Mouse (Mus musculus) ES-Bruce4 (cell line): ENCODE measurements around the gene Apod. TPM values are rescaled to one million over a fixed set of nuclear protein-coding genes. Genes with fewer than 3 reads are reported as not detected.
A peak's percentile ranks its signal among the peaks of the same experiment; 100 is the strongest.

Experiments used
- H3K27ac ChIP-seq: 2 replicates; pipeline ENCODE4 v1.5.1; 2012; ENCODE audit warnings: low read length, inconsistent platforms; ENCODE audit not compliant: insufficient read depth
- H3K27me3 ChIP-seq: 2 replicates; pipeline ENCODE4 v1.6.1; 2012; ENCODE audit warnings: mild to moderate bottlenecking, low read length, inconsistent platforms; ENCODE audit not compliant: control insufficient read depth, poor library complexity, insufficient read depth, severe bottlenecking
- H3K36me3 ChIP-seq: 2 replicates; pipeline ENCODE4 v1.6.1; 2012; ENCODE audit warnings: inconsistent platforms, mild to moderate bottlenecking, low read length, moderate library complexity; ENCODE audit not compliant: control insufficient read depth, poor library complexity, insufficient read depth, severe bottlenecking
- H3K4me1 ChIP-seq: one replicate; pipeline ENCODE4 v1.8.1; 2011; ENCODE audit warnings: low read length; ENCODE audit not compliant: control insufficient read depth, insufficient read depth
- H3K4me3 ChIP-seq: 2 replicates; pipeline ENCODE4 v1.5.1; 2011; ENCODE audit warnings: low read depth, mild to moderate bottlenecking, low read length
- H3K9ac ChIP-seq: 2 replicates; pipeline ENCODE4 v1.6.1; 2012; ENCODE audit warnings: low read depth, mild to moderate bottlenecking, inconsistent platforms; ENCODE audit not compliant: poor library complexity, severe bottlenecking
- H3K9me3 ChIP-seq: replicated peaks from 2 replicates; pipeline ENCODE4 v1.6.1; 2012; ENCODE audit warnings: mild to moderate bottlenecking, low read length, inconsistent platforms; ENCODE audit not compliant: control insufficient read depth, poor library complexity, insufficient read depth, severe bottlenecking
- CTCF ChIP-seq: IDR thresholded peaks from one replicate; pipeline ENCODE4 v1.8.1; 2011; ENCODE audit warnings: low read depth, low read length
- EP300 ChIP-seq: IDR thresholded peaks from 2 replicates; pipeline ENCODE4 v1.6.1; 2011; ENCODE audit warnings: low read depth, low read length; ENCODE audit not compliant: insufficient read depth
- POLR2A ChIP-seq: IDR thresholded peaks from one replicate; pipeline ENCODE4 v1.8.1; 2011; ENCODE audit warnings: low read length; ENCODE audit not compliant: insufficient read depth
- polyA plus RNA-seq: library from polyadenylated mRNA; stranded (reverse); fragments of >200 nt; gene quantifications from 2 replicates; pipeline ENCODE4 v1.2.4, GENCODE M21; 2011; ENCODE audit warnings: low read depth; ENCODE audit not compliant: missing spikeins, insufficient read depth, insufficient read length

Apod gene
- 0.54 TPM in 1 of 2 replicates, not detected in the other for polyA plus RNA-seq

- H3K36me3 ChIP-seq: no peaks in the 10 kb centered on the region
- H3K9ac ChIP-seq: no peak within 1 kb of the TSS
- no peak within 1 kb of the TSS for H3K27ac ChIP-seq
- TF ChIP-seq EP300 (no peak), POLR2A (no peak), CTCF (no peak)
- H3K9me3 ChIP-seq: no peaks in the 10 kb centered on the region
- no peaks in the 10 kb centered on the region for H3K4me1 ChIP-seq
- no peak within 1 kb of the TSS for H3K4me3 ChIP-seq
- H3K27me3 ChIP-seq: no peaks in the 10 kb centered on the region
Measured at GRCm38 (mm10) chr16:31314497-31315233, at the start of gene Apod. Apod (minus strand) TSS chr16:31314808.

DNA sequence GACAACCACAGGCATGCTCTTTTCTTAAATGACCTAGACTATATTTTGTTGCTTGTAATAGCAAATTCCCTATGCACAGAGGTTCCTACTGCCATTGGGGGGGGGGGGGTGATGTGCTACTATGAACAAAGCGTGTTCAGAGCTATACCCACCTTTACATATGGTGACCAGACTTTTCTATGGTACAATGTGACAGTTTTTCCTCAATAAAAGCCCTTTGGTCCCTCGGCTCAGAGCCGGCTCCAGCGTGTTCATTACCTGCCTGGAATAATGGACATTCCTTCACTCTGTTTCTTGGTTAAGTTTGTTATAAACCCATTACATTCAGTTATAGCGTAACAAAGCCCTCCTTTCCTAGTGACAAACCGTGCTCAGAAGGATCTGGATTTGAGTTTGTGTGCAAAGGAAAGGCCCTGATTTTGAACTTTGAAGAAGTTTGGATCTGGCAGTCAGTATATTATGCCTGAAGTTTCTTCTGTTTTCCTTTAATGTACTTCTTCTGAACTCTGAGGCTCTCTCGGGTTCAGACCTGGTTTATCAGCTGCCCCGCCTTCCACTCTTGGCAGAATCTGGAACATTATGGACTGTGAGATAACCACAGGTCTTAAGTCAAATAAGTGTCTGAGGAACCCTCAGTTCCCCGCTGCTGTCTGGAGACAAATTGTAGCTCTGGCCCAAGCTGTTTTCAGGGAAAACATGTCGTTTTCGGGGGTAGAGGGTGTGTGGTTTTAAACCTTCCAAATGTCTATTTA lies 49.3 kb upstream of the Apod start:
- Histone ChIP-seq H3K27ac (no peak overlapping the region), H3K4me1 (no peaks in the 10 kb centered on the region), H3K36me3 (no peaks in the 10 kb centered on the region), H3K27me3 (no peaks in the 10 kb centered on the region), H3K9ac (no peak overlapping the region), H3K4me3 (no peak overlapping the region), H3K9me3 (no peaks in the 10 kb centered on the region)
- TF ChIP-seq EP300 (no peak), CTCF (no peak), POLR2A (no peak)

GRCm38 (mm10) chr16:31359542-31359941 lies 44.9 kb upstream of the Apod start:
- TF ChIP-seq EP300 (no peak), CTCF (no peak), POLR2A (no peak)
- H3K9ac ChIP-seq: peak overlapping the region; percentile 28
- H3K27ac ChIP-seq: peak overlapping the region; percentile 30
- no peaks in the 10 kb centered on the region for H3K27me3 ChIP-seq
- H3K9me3 ChIP-seq: no peaks in the 10 kb centered on the region
- no peaks in the 10 kb centered on the region for H3K36me3 ChIP-seq
- no peak overlapping the region for H3K4me3 ChIP-seq
- no peaks in the 10 kb centered on the region for H3K4me1 ChIP-seq

- Histone ChIP-seq H3K9me3 (no peaks in the 10 kb centered on the region), H3K27ac (no peak overlapping the region), H3K4me3 (no peak overlapping the region), H3K4me1 (no peaks in the 10 kb centered on the region), H3K27me3 (no peaks in the 10 kb centered on the region), H3K36me3 (no peaks in the 10 kb centered on the region), H3K9ac (peak overlapping the region; percentile 28)
- TF ChIP-seq CTCF (no peak), EP300 (no peak), POLR2A (no peak)
Measured at GRCm38 (mm10) chr16:31358991-31359390, 44.4 kb upstream of the Apod start.

DNA sequence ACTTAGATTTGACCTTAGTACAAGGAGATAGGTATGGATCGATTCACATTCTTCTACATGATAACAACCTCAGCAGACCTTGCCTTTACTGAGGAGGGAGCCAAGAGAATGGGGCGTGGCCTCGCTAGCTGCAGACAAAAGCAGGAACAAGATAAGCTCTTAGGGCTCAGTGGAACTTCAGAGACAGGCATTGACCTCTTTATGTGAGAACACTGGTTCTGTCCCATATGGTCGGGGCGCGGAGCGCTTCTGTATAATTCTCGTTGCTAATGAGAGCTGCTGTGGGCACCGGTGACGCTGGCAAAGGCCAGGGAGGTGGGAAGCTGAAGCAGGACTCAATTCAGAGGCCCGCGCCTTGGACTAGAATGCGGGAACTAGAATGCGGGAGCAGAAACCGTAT lies 44.0 kb upstream of the Apod start:
- no peak overlapping the region for H3K9ac ChIP-seq
- H3K27ac ChIP-seq: no peak overlapping the region
- no peaks in the 10 kb centered on the region for H3K36me3 ChIP-seq
- H3K27me3 ChIP-seq: no peaks in the 10 kb centered on the region
- no peaks in the 10 kb centered on the region for H3K9me3 ChIP-seq
- no peak overlapping the region for H3K4me3 ChIP-seq
- TF ChIP-seq EP300 (no peak), CTCF (no peak), POLR2A (no peak)
- H3K4me1 ChIP-seq: no peaks in the 10 kb centered on the region

- Histone ChIP-seq H3K4me3 (no peak overlapping the region), H3K9ac (no peak overlapping the region), H3K9me3 (no peaks in the 10 kb centered on the region), H3K27me3 (no peaks in the 10 kb centered on the region), H3K4me1 (no peaks in the 10 kb centered on the region), H3K36me3 (no peaks in the 10 kb centered on the region), H3K27ac (no peak overlapping the region)
- no peak for TF ChIP-seq POLR2A
- no peak for TF ChIP-seq EP300
- TF ChIP-seq CTCF: no peak
Measured at GRCm38 (mm10) chr16:31355882-31356281, 41.3 kb upstream of the Apod start.
